Mouse (Mus musculus) splenic B cell, adult 2 months (primary cell): ENCODE results near the gene Chst14.

Experiments used
- DNase-seq: peaks from one replicate; pipeline ENCODE4 v3.0.0-alpha.2; 2011; ENCODE audit warnings: low read depth, low spot score
- H3K27me3 ChIP-seq: 2 replicates; pipeline ENCODE4 v1.6.1; 2012; ENCODE audit warnings: mild to moderate bottlenecking, low read length, moderate library complexity, mixed read lengths; ENCODE audit not compliant: control insufficient read depth, poor library complexity, insufficient read depth, severe bottlenecking
- H3K36me3 ChIP-seq: 2 replicates; pipeline ENCODE4 v1.6.1; 2012; ENCODE audit warnings: mild to moderate bottlenecking, low read length, moderate library complexity, mixed read lengths; ENCODE audit not compliant: control insufficient read depth, poor library complexity, insufficient read depth, severe bottlenecking

Chst14 gene

DNA sequence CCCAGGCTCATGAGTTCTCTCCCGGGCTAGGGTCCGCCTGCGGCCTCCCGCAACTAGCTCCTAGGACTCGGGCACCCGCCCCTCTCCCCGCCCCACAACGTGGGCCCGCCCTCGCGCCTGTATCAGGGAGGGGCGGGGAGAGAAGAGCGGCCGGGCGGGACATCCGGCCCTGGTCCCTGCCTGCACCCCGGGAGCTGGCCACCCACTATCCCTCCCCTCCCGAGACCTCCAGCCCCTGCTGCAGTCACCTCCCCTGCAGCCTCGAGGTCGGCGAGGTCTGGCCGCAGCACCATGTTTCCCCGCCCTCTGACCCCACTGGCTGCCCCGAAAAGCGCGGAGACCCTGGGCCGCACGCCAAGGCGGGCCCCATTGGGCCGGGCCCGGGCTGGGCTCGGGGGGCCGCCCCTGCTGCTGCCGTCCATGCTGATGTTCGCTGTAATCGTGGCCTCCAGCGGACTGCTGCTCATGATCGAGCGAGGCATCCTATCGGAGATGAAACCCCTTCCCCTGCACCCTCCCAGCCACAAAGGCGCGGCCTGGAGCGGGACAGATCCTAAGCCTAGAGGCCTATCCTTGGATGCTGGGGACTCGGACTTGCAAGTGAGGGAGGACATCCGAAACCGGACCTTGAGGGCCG lies at the start of gene Chst14:
Gene Chst14 (plus strand): TSS at position 136 of the 637 bp plus-strand sequence.
- peak; percentile 65 for DNase-seq
- Histone ChIP-seq H3K27me3 (no peaks in the 10 kb centered on the region), H3K36me3 (peaks cover 2% of the 10 kb centered on the region; the same call in 1 of the 2 replicates)

DNA sequence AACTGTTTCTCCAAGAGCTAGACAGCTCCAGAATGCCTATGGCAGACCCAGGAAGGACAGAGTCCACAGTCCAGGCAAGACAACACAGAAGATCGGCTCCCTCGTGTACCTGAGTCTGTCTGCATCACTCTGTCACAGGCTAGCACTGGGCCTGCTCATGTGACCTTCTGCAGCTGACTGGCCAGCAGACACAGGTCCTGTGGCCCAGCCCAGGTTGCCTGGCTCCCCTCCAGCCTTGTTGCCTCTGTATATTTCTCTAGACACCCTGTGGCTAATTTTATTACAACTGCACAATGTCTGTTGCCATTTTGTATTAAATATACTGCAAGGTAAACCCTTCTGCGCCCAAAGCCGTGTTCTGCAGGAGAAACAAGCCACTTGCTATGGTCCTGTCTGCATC lies 45.3 kb upstream of the Chst14 start:
- Histone ChIP-seq H3K27me3 (no peaks in the 10 kb centered on the region), H3K36me3 (peaks cover 7% of the 10 kb centered on the region; the same call in 1 of the 2 replicates)
- no peak for DNase-seq

DNA sequence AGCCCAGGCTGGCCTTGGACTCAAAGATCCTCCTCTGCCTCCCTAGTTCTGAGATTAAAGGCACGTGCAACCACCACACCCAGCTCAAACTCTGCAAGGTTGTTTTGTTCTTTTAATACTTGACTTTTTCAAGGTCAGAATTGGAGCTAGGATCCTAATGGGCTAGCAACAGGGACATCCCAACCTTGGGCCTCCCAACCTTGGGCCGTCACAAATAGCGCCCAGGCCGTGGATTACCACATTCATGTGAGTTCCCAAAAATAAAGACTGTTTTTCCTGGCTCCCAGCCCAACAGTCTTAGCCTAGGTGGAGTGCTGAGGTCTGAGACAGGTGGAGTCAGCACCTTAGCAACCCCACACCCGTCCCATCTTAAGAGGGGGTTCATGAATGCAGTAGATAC lies 44.3 kb upstream of the Chst14 start:
- no peak for DNase-seq
- no peaks in the 10 kb centered on the region for H3K27me3 ChIP-seq
- no peaks in the 10 kb centered on the region; the same call in 1 of the 2 replicates for H3K36me3 ChIP-seq

DNA sequence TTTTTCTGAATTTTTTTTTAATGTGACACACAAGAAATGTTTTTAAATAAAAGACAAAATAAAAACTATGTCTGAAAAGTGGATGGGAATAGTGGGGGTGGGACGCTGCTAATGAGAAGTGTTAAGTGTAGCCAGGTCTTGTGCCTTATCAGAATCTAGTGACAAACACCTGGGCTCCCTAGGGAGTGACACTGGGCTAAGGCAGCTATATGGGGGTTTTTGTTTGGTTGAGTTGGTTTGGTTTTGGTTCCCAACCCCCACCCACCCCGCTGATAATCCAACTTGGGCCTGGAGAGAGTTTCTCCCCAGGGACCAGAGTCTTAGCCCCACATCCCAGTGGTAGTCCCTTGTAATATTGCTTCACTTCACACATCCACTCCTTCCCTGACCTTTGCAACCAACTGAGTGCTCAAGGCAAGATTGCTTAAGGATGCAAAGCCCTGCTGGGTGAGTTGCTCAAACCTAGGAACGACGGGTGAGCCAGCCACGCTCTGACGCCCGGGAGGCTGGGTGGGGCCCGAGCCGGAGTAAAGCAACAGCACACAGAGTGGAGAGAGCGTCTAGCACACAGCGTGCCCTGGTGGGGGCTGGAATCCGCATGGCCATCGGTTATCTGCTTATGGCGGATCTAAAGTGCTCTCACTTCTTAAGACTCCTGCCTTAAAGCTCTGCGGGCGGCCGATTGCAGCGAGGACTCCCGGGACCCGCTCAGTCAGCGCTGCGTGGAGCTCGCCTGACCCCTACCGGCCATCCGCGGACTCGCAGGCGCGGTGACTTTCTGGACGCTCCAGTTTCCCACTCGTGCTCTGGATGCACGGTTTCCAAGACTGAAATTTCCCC lies 43.2 kb upstream of the Chst14 start:
- Histone ChIP-seq H3K36me3 (no peaks in the 10 kb centered on the region), H3K27me3 (no peaks in the 10 kb centered on the region)
- peak; percentile 87 for DNase-seq

DNA sequence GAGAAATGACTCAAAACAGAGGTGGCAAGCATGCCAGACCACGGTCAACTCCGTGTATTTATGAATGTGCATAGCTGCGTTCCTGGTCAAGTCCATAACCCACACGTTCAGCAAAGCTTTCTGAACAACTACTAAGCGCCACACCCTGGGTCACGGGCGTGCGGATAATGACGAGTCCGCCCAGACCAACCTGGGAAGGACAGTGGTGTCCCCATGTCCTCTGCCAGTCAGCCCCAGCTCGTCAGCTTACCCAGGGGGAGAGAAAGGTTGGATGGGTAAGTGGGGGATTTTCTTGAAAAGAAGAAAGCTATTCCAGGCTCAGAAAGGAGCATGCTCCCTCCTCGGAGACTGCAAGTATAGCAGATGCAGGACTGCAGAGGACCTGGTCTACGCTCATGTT lies 38.9 kb upstream of the Chst14 start:
- DNase-seq: no peak
- H3K36me3 ChIP-seq: no peaks in the 10 kb centered on the region
- H3K27me3 ChIP-seq: no peaks in the 10 kb centered on the region

DNA sequence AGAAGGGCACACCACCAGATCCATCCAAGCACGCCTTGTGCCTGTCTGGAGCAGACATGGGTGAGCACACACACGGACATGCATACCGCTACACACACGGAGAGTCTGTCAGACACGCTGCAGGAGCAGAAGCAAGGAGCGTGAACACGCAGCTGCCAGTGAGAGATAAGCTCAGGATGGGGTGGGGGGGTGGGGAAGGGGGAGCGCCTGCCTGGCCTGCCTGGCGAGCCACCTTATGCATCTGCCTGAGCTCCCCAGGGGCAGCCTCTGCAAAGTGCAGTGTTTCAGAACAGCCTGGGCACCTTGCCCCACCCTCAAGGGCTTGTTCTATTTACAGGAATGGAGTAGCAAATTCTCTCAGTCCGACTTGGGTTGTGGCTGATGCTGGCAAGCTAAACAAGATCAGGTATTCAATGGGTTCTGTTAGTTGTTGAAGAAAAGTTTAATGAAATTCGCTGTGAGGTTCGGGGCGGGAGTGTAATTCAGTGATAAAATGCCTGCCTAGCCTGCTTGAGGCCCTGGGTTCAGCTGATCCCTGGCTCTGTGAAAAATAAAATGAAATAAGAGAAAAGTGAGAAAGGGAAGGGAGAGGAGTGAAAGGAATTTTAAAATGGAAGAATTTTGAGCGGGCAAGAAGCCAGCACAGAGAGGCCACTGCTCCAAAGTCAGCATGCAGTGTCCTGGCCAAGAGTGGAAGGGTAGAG lies 38.3 kb upstream of the Chst14 start:
- no peaks in the 10 kb centered on the region for H3K36me3 ChIP-seq
- no peaks in the 10 kb centered on the region for H3K27me3 ChIP-seq
- peak; percentile 38 for DNase-seq

DNA sequence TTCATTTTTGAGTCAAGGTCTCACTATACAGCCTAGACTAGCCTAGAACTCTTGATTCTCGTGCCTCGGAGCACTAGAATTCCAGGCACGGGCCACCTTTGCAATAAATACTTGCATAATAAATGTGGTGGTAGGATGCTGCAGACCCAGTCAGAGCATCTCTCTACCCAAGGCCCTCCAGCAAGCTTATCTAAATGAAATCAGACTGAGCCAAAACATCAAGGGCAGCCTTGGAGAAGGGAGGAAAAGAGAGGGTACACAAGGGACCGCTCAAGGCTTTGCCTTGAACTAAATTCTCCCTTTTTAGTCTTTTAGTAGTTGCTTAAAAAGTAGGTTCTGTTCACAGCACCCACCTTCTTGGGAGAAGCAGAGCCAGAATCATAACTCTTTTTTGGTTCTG lies 35.1 kb upstream of the Chst14 start:
- no peaks in the 10 kb centered on the region for H3K36me3 ChIP-seq
- no peak for DNase-seq

DNA sequence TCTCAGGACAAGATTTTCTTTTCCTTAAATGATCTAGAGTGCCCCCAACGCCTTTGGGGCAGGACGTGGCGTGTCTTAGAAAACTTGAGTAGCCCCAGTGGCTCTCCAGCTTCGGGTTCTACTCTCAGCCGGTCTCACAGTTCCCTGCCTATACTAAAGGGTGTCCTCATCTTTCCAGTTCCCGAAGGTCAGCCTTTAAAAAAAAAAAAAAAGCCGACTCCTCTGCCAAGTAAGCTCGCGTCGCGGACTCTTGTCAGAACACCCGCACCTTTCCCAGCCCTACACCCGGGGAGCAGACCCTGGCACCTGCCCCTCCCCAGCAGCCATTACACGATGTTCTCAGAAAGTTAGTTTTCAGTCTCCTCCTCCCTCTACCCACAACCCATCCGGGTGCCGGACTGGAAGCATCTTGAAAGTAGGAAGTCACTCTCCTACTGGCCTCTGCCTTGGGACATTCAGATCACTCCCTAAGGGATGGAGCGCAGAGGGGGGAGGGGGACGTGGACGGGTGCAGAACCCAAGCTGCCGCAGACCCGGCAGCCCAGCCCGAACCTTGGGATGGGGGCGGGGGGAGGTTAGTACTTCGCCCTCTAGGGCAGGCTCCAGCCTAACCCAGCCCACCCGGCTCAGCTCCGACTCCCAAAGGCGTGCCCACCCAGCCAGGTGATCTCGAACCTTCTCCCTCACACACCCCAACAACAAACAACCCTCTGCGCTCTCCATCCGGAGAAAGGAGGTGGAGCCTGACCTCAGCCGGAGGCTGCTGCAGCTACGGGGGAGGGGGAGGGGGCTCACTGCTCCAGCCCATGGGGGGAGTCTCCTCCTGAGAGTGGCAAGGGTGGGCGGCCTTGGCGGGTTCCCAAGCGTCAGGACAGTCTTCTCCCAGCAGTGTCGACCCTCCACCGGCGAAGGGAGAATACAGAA lies 30.0 kb upstream of the Chst14 start:
- H3K27me3 ChIP-seq: no peaks in the 10 kb centered on the region
- H3K36me3 ChIP-seq: no peaks in the 10 kb centered on the region
- DNase-seq: peak; percentile 50

More for the DNA sequence above, 35.1 kb upstream of the Chst14 start:
- H3K27me3 ChIP-seq: no peaks in the 10 kb centered on the region

DNA sequence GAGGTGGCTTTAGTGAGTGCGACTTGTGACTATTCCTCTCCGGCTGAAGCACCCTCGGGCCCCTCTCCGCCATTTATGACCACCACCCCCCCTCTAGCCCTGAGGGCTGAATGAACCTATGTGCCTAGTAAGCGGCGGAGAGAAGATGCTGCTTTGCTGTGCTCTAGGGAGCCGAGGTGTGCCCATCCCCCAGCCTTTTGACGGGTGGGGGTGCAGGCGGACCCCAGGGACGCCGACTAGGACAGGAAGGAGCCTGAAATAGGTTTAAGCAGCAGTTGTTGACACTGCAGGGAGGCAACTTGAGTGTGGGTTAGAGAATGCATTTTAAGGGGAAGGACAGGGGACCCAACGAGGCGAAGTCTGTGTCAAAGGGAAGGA lies 29.4 kb upstream of the Chst14 start:
- Histone ChIP-seq H3K36me3 (no peaks in the 10 kb centered on the region), H3K27me3 (no peaks in the 10 kb centered on the region)
- peak; percentile 48 for DNase-seq

DNA sequence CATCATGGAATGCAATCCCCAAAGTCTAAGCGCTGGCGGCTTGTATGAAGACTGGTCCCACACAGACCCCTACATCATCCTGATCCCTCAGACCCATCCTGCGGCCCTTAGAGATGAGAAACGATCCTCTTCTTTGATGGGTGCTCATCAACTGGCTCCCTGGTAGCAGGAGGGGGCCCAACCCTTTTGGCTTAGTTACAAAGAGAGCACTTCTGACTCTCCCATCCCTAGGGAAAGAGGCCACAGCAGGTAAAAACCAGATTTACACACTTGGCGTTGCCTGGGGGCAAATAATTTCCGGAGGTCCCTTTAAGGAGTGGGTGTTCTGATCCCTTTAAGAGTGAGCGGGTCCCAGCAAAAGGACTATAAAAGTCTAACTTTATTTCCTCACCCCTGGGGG lies 28.9 kb upstream of the Chst14 start:
- Histone ChIP-seq H3K36me3 (no peaks in the 10 kb centered on the region), H3K27me3 (no peaks in the 10 kb centered on the region)
- DNase-seq: no peak

DNA sequence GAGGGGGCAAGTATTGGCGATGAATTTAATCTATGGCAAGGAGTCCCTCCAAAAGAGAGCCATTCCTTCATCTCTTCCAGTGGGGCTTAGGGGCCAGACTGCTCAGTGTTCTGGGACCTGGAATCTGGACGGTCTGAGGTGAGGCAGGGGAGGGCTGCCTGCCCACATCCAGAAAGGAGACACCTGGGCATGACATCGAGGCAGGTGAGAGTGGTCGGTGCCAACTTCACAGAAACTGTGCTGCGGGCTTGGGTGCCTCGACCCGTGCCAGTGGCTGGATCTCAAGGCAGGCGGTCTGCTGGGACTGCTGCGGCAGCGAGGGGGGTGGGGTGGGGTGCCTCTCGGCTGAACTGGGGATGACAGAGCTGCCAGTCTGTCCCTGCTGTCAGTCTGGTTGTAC lies 28.5 kb upstream of the Chst14 start:
- Histone ChIP-seq H3K36me3 (no peaks in the 10 kb centered on the region), H3K27me3 (no peaks in the 10 kb centered on the region)
- DNase-seq: peak; percentile 25

DNA sequence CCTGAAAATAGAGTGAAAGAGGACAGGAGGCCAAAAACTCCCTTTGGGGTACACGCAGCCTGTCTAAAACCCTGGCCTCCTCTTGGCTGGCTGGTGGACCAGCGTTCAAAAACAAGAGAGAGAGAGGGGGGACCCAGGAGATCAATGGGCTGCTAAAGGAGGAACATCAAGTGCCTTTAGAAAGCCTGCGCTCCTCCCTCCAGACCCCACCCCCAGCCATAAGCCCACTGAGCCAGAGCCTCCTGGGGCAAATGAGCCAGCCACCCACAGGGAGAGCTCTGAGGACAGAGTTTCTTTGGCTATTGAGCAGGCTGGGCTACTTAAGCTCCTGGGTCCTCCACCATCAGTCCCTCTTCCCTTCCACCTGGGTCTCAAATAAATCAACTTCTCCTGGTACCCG lies 27.5 kb upstream of the Chst14 start:
- no peaks in the 10 kb centered on the region for H3K27me3 ChIP-seq
- DNase-seq: no peak

DNA sequence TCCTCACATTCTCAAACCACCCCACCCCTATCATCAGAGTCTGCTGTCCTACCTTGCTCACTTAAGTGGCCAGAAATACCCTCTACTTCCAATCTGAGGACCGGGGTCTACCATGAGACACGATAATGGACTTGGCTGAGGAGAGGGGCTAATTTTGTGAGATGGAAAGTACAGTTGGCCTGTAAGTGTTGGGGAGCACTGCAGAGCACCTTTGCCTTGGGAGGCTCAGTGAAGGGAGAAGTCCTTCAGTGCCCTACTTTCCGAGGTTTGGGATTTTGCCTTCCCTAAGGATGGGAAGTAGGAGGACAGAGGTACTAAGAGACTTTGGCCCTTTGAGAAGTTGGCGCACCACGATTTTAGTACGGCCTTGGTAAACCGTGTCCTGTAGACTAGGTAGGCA lies 27.0 kb upstream of the Chst14 start:
- Histone ChIP-seq H3K27me3 (no peaks in the 10 kb centered on the region), H3K36me3 (no peaks in the 10 kb centered on the region)
- DNase-seq: no peak

More for the DNA sequence above, 27.5 kb upstream of the Chst14 start:
- no peaks in the 10 kb centered on the region for H3K36me3 ChIP-seq
